Mouse (Mus musculus) telencephalon, adult 2 months (tissue): Measurements from ENCODE around the gene Olfr1463.

Experiments
- DNase-seq: peaks from one replicate; pipeline ENCODE4 v3.0.0-alpha.2; 2011; ENCODE audit warnings: low read depth, low spot score

Olfr1463 gene

GRCm38 (mm10) chr19:13231028-13231427, at the start of gene Olfr1463:
Gene Olfr1463 (plus strand): TSS chr19:13231328.
- no peak for DNase-seq

DNA sequence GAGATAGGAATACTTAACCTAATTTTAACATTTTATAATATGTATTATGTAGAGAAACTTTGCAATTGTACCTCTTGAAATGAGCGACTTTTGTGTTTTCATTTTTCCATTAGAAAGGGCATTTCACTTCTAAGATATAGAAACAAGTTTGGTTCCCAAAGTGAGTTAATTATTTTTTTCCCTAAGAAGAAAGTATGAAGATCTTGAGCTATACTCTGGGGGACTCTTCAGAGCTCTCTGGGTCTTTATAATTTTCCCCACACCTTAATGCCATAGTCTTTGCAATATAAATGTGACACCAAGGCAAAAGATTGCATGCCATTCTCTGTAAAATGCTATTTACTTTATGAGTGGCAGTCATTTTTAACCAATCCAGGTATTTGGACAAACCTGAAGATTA, 45.7 kb upstream of the Olfr1463 start, which contains the start of gene Olfr1462:
Gene Olfr1462 (plus strand): TSS at position 301 of the 400 bp plus-strand sequence.
- DNase-seq: no peak

GRCm38 (mm10) chr19:13221666-13222065, 9.5 kb upstream of the Olfr1463 start:
- no peak for DNase-seq
